Mouse (Mus musculus): ENCODE results near the gene Abi3. TPM values are rescaled to one million over a fixed set of nuclear protein-coding genes. Genes with fewer than 3 reads are reported as not detected.

The Abi3 gene
- total RNA-seq (2023), result 100 to 1,000 TPM; 346 to 374 TPM

GRCm38 (mm10) chr11:95842074-95842681, at the start of gene Abi3:
TSS of gene Abi3 (minus strand) at chr11:95842476.

GRCm38 (mm10) chr11:95837059-95837458, 5.2 kb downstream of the Abi3 start, which contains the start of gene Gngt2:
TSS of gene Gngt2 (plus strand) at chr11:95837216.

GRCm38 (mm10) chr11:95824071-95824876, 18.0 kb downstream of the Abi3 start, which contains the start of gene Phospho1:
TSS of gene Phospho1 (plus strand) at chr11:95824499.

Other genes with a start within 250 kb of the Abi3 start
- 10 to 100 TPM; 49.2 to 53.7 TPM for gene Phb, start 175.5 kb downstream of the Abi3 start, total RNA-seq (2023)
- gene Zfp652, start 129.8 kb downstream of the Abi3 start, total RNA-seq (2023), result 10 to 100 TPM; 43.7 to 44.0 TPM
- gene B130006D01Rik, start 118.9 kb downstream of the Abi3 start, total RNA-seq (2023), result 1 to 10 TPM; 1.5 to 2.0 TPM
- gene Phospho1, start 18.0 kb downstream of the Abi3 start, total RNA-seq (2023), result 1 to 10 TPM; 2.2 to 5.7 TPM
- 100 to 1,000 TPM; 618 to 647 TPM for gene Gngt2, start 5.3 kb downstream of the Abi3 start, total RNA-seq (2023)
- gene B4galnt2, start 72.4 kb upstream of the Abi3 start, total RNA-seq (2023), result not detected
- not detected for gene Igf2bp1, start 163.5 kb upstream of the Abi3 start, total RNA-seq (2023)
- not detected for gene Gip, start 182.1 kb upstream of the Abi3 start, total RNA-seq (2023)
- gene Snf8, start 192.4 kb upstream of the Abi3 start, total RNA-seq (2023), result 10 to 100 TPM; 60.6 to 62.0 TPM
- 10 to 100 TPM; 39.0 to 39.5 TPM for gene Ube2z, start 222.9 kb upstream of the Abi3 start, total RNA-seq (2023)
- 100 to 1,000 TPM in 1 of 2 experiments, 10 to 100 TPM in 1; 98.9 to 109 TPM for gene Atp5g1, start 233.2 kb upstream of the Abi3 start, total RNA-seq (2023)

All from monocyte, adult 59 days (primary cell).